Mouse (Mus musculus) liver, postnatal 0 days (tissue): ENCODE data around the gene Hist1h2bh.
A peak's percentile ranks its signal among the peaks of the same experiment; 100 is the strongest.

ENCODE experiments used
- CTCF ChIP-seq: sonication (generic); IDR thresholded peaks from 2 replicates; pipeline ENCODE4 v1.5.1; 2016; ENCODE audit warnings: antibody characterized with exemption, low read depth
- EP300 ChIP-seq: IDR thresholded peaks from 2 replicates; pipeline ENCODE4 v1.6.1; 2016; ENCODE audit warnings: antibody characterized with exemption, low read depth, mild to moderate bottlenecking

- TF ChIP-seq CTCF: no peak
- TF ChIP-seq EP300: 0 out of 2 replicates have a peak, but pooled peaks have one; percentile 33
Measured at GRCm38 (mm10) chr13:23586099-23586939, 43.1 kb upstream of the Hist1h2bh start.
